Mouse (Mus musculus) cerebellum, adult 9-11 months (tissue): ENCODE data around the gene Cfap97d2.
"Not testable (repeated sequence)": the region's sequence is repeated elsewhere in the genome, so short reads cannot be mapped to it uniquely, and the experiment has no call there.

Source experiments
- DNase-seq: peaks from one replicate; pipeline ENCODE4 v3.0.0; 2022

Gene Cfap97d2

DNA sequence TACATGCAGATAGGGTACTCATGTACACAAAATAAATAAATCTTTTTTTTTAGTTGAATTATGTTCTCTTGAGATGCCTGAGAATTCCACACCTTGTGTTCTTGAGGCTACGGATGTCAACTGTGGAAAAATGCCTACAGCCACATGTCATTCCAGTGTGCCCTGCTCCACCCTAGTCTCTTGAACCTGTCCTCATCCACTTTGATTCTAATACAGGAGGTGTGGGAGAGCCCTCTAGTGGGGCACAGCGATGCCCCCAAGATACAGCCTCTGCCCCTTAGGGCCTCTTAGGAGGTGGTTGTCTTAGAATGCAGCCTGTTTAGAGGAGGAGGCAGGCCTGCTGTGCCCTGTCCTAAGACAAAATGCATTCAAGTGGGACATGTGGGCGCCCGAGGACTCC lies 17.7 kb upstream of the Cfap97d2 start:
- no peak for DNase-seq

DNA sequence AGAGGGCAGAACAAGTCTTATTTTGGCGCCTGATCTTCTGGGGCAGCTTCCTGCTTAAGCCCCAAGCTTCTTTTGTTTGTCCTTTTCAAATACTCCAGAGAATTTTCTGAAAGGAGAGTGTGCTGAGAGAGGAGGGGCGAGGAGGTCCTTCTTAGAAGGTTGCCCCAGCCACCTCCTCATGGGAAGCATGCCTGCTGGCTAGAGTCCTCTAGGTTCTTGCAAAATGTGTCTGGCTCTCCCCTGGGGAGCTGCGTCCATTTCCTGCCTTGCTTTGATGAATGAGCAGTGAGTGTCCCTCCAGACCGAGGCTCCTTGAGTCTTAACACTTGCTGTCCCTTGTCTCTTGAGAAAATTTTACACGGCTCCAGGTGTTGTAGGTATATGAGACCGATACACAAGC lies 17.2 kb upstream of the Cfap97d2 start:
- DNase-seq, result no peak

DNA sequence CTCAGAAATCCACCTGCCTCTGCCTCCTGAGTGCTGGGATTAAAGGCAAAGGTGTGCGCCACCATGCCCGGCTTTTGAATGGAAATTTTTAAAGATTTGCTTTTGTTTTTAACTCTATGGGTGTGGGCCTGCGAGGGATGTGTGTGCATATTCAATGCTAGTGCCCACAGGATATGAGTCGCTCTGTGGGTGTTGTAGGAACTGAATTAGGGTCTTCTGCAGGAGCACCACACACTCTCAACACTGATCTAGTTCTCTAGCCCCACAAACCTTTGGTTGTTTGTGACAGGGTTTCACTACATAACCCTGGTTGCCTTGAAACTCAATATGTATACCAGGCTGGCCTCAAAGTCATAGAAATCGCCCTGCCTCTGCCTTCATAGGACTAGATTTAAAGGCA lies 16.4 kb upstream of the Cfap97d2 start:
- DNase-seq, result no peak

DNA sequence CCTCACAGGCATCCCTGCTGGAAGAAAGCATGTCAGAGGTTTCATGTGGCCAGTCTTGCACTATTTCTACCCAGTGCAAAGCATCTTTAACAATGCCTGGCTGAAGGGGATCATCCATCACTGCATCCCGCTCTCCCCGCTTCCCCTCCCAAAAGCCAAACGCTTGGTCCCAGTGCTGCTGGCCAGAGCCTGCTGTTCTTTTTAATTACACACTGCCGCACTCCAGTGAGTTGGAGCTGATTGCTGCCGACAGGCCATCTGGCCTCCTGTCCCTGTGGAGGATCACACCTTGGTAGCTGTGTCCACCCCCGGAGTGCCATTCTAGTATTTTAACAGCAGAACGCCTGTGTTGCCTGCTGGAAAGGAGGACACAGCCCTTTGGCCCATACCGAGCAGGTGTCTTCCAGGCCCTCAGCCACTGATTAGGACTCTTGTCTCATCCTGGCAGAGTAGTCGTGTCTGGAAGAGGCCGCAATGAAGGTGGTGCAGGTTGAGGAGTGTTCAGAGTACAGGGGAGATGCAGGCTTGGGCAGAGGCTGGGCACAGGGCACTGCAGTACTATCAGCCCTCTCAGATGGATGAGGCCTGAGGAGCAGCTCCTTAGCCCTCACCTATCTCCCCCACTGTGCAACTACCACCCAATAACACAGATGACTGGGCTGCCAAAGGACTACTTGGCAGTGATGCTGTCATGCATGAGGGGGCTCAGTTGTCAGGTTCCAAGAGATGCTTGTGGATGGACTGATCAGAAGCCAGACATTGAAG lies 13.2 kb upstream of the Cfap97d2 start:
- peak; percentile 95 for DNase-seq

DNA sequence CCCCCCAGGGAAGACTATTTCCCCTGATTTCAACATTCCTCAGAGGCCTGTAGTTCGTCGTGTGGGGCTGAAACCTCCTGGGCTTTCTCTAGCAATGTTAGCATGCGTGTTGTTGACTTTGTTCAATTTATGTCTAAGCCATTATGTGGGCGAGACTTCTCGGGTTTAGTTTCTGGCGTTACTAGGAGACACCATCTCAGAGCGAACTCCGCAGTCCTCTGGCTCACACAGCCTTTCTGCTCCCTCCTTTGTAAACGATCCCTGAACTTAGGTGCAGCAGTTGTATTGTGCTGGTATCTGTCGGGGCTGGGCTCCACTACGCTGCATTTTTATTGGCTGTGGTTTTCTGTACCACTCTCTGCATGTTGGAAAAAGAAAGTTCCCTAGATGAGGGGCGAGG lies 11.0 kb upstream of the Cfap97d2 start:
- peak; percentile 10 for DNase-seq

DNA sequence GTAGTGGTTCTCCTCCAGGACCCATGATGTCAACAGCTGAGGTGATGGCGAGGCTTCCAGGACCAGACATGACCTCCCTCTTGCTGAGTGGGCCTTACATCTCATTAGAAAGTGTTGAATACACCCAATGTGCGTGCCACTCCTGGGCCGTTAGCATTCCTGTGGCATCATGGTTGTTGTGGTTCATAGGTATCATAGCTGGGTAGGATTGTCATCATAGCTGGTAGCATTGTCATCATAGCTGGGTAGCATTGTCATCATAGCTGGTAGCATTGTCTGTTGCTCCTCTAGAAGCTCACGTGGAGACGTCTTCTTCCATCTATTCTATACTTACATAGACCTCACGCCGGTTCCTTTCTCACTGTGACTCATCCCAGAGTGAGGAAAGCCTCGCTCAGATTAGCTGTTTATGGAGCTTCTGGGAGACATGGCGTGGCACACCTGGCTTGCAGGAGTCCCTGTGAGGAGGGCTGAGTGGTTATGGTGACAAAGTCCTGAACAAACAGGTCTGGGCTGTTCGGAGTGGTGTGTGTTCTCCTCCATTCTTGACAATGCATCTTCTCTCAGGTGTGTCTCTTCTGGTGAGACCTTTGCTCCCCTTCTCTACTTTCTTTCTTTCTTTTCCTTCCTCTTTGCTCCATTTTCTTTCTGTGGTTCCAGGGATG lies 10.4 kb upstream of the Cfap97d2 start:
- DNase-seq, result peak; percentile 12

DNA sequence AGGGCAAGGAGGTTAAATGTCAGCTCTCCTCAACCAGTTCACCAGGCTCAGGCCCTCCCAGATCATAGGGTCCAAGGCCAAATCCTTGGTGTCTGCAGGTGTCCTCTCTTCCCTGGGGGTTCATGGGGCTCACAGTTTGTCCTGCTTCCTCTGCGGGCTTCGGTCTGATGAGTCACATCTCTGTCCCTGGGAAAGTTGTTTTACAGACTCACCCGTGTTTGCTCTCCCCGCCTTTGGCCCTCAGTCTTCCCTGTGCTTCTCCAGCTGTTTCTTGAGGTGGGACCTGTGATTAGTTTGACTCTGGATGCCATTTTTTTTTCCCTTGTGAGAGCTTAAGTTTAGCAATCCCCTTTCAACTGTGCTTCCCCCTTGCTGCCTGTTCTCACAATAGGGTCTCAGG lies 9.5 kb upstream of the Cfap97d2 start:
- DNase-seq, result peak; percentile 12

DNA sequence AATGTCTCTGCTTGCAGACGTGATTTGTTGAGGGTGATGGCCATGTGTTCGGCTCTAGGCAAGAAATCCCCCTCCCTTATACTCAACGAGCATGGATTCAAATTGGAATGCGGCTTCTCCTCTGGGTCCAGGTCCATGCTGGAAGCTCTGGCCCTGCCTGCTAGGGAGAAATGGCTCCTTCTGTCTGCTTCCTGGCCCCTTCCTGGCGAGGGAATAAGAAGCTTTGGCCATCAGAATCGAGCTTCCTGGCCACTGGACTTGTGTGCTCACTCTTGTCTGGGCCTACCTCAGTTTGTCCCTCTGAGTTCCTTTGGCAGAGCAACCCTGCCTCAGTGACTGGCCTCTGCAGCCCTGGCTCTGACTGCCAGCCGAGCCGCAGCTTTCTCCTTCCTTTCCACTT lies 8.5 kb upstream of the Cfap97d2 start:
- no peak for DNase-seq

DNA sequence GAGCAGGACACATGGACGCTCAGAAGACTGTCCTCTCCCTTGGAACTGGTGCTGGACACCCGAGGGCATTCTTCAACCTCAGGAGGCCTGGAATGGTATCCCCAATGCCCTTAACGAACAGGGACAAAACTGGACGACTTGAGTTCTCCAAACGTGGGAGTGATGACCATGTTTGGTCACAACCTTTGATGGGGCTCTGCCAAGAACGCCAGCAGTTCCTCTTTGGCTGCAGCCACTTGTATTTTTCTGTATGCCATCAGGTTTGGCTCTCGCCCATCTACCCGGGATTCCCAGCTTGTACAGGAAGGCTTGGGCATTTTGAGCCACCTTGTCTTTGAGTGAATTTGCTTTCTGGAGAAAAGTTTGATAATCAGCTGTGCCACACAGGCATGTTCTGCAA lies 8.0 kb upstream of the Cfap97d2 start:
- DNase-seq, result peak; percentile 88

DNA sequence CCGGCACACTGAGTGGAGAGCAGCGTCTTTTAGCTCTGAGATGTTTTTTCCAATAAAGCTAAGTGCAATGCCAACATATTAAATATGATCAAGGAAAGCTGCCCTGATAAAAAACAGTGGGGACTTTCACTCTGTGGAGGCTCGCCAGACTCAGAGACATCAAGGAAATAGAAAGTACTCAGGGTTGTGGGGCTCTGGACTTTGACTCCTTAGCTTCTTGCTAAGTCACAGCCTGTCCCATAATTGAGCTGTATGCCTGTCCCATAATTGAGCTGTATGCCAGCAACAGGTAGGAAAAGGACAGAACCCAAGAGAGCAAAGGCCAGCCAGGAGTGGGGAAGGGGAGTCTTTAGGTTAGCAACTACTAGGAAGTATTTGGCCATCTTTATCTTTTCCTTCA lies 7.4 kb upstream of the Cfap97d2 start:
- DNase-seq, result peak; percentile 22

DNA sequence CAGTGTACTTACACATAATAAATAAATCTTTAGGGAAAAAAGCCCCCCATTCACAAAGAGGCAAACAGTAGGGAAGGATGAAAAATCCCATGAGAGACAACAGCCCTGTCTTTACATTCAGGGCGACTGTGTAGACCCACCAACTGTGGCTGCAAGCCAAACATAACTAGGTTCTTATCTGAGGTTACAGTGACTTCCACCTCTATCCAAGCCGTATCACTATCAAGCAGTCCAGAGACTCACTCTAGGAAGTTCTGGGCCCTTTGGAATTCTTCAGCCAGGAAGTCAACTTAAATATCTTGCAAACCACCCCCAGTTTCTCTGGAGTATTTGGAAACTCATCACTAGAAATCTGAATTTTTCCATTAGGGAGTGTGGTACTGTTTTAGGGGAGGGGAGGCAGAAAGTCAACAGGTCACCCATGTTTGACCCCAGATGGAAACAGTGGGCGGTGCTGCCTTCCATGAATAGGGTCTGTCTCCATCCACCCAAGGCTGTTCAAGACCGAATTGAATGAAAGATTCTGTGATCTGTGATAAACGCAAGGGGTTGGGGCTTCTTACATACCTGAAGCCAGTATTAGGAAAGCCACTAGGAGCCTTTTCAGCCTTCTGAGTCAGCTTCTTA lies 6.3 kb upstream of the Cfap97d2 start:
- DNase-seq, result peak; percentile 15

DNA sequence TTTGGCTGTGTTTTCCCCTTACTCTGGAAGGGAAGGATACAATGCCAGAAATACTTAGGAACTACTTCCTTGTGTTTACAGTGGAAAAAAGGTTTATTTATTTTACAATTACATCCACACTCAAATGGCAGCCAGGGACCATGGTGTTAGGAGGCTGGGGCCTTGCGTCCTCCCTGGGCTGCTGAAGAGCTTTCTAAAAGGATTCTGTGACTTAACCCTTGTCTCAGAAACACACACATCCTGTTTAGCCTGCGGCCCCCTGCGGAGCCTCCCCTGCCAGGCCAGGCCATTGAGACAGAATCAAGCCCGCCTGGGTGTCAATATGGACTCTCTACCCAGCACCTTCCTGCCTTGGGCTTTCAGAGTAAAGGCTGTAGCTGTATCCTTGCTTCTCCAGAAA lies 2.9 kb upstream of the Cfap97d2 start:
- DNase-seq, result peak; percentile 3

DNA sequence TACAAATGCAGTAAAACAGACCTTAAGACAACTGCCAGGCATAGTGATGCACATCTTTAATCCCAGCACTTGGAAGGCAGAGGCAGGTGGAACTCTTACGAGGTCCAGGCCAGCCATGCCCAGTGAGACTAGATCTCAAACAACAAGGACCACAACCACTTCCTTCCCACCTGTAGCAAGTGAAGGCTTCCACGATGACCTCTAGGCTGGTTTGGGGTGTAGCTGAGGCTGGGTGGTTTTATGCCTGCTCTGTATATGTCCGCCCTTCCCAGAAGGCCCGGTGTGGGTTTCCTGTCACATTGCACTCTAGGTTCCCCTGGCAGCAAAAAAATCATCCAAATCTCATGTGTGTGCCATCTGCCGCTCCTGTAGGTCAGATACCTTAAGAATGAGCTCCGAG lies 1.9 kb upstream of the Cfap97d2 start:
- peak; percentile 6 for DNase-seq

DNA sequence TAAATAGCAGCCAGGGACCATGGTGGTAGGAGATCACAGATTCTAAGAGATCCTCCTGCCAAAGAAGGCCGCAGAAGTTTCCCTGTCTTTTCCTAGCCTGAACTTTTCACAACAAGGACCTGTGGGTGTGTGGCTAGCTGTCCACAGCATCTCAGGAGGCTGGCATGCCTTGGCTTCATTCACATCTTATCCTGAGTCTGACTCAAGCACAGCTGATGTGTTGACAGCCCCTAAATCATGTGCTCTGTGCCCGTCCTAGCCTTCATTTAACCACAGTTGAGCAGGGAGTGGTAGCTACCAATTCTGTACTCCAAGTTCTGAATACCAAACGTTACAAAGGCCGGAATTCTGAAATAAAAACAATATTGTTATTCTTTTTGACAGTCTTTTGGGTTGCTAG lies 1.4 kb upstream of the Cfap97d2 start:
- DNase-seq, result no peak

DNA sequence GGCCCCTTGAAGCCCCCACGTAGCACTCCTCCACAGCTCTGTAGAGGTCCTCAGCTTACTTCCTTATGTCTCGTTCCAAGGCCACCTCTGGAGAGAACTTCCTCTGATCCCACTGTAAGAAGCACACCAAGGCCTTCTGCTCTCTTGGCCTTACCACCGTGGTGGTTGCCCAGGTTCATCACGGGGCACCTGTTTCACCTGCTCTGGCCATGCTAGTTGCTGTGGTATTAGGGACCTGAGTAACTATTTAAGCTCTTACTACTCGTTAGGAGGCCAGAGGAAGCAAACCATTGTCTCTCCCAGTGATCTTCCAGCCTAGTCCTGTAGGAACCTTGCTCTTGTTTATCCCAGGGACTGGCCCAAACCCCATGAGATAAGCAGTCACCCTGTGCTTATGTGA lies 1.2 kb downstream of the Cfap97d2 start:
- DNase-seq, result no peak

DNA sequence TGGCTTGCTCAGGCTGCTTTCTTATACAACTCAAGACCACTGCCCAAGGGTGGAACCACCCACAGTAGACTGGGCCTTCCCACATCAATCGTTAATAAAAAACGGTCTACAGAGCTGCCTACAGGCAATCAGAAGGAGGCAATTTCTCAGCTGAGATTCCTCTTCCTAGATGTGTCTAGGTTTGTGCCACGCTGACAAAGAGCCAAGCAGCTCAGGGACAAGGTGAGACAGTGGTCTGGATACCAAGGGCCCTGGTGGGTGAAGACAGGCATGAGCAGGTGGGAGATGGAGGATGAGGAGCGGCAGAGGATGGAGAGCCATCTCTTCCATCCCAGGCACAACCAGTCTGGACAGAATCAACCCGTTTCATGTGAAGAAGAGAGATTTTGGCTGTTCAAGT lies 2.8 kb downstream of the Cfap97d2 start:
- DNase-seq, result no peak

DNA sequence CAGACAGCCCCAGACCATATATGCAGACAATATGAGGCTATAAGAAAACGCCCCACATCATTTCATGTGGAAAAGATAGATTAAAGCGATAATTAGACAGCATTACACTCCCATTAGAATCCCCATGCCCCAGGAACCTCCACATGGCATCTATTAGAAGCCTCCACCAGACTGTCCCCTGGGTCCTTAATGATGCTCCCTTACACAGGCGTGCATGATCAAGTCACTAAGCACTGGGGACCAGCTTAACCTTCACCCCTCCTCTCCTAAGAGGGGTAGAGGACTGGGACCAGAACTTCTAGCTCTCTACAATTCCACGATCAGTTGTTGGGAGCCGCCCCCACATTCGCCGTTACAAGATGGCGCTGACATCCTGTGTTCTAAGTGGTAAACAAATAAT lies 13.3 kb downstream of the Cfap97d2 start:
- no peak for DNase-seq

DNA sequence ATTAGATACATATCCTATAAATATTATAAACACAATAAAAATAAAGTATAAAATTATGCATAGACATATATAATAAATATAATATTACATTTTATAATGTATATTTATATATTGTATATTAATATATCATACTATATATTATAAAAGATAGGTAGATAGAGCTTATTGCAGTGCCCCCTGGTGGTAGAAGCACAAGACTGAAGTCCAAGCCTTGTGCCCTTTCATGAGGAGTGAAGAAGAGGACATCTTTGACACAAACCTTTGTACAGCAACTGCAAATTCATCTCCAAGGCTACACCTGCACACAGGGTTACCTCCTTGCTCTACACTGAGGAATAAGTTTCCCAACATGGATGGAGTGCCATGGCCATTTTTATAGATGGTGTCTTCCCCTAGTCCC lies 20.0 kb downstream of the Cfap97d2 start:
- peak; percentile 47 for DNase-seq

DNA sequence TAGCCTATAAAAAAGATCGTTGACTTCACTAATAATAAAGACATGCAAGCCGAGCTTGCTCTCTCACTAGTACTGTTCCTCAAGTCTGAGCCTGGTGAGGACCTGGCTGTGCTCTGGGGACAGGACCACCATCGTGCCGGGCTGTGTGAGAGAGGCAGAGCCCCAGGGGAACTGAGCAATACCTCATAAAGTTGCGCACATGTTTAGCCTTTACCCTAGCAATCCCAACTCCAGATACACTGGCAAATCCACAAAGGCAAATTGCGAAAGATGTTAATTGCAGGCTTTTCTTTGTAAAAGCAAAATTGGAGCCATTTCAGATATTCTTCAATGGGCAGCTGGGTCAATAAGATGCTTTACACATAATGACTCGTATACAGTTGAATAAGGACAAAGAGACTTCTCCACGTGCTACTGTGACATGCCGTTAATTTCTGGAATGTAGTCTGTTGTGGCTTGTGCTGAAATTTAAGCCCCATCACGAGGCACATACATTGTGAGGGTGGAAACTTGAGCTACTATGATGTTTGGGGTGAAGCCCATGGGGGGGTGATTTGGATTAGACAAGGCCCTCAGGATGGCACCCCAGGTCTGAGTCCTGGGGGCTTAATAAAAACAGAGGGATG lies 21.9 kb downstream of the Cfap97d2 start:
- no peak for DNase-seq

DNA sequence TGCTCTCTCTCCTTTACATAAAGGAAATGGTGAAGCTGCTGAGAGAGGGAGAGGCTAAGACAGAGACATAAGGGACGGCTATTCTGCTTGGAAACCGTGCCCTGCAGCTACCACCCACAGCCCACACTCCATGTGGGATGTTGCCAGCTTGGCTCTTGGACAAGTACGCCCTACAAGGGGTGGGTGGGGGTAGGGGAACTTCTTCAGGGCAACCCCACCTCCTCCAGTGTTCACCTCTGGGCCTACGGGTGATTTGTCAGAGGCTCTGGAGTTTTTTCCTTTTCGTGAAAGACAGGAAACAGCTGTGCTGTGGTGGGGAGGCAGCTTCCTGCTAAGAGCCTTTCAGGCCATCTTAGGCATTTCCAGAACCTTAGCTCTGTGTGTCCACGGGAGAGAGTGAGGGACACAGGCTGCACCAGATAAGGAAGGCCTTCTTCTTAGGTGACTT lies 34.7 kb downstream of the Cfap97d2 start:
- no peak for DNase-seq

DNA sequence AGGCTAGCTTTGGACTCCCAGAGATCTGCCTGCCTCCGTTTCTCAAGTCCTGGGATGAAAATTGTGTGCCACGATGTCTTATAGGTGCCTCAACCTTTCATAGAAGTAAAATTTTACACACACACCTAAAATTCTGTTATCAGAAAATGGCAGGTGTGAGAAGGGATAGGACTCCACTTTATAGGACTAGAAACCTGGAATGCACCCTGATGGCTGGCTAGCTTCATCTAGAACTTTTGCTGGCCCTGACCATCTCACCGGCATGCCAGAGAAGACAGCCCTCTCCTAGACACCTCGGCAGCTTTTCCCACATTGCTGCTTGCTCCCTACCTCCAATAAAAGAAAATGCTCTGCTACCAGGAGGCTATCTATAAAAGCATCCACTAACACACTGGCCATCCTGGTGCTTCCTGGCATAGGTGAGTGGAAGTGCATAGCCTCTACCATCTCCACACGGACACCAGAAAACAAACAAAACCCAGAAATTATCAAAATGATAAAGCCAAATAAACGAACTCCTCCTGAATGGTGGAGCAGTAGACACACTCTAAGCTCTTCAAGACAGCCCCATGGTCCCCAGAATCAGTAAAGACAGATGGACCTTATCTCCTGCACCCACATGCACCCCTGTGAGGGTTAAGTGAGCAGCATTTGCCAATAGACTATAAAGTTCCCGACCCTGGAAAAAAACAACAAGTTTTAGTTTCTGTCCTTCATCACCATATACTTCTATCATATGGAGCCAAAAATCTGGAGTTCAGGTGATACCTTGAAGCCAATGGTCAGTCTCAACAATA lies 35.3 kb downstream of the Cfap97d2 start:
- no peak for DNase-seq

DNA sequence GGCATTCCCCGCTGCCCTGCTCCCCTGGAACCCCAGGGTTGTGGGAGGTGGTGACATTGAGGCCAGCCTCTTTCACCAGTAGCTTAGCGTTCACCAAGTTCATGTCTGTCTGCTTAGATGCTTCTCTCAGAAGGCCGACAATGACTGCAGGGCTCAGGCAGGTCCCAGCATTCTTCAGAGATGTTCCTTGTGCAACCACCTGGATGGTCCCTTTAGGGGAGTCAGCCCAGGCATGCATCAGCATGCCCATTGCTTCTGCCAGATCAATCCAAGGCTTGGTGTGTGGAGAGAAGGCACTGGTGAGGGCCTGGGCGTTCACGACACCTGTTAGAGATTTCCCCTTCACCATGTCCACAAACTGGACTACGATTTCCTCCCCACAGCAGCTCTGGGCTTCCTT lies 40.5 kb downstream of the Cfap97d2 start:
- DNase-seq, result not testable (repeated sequence)

DNA sequence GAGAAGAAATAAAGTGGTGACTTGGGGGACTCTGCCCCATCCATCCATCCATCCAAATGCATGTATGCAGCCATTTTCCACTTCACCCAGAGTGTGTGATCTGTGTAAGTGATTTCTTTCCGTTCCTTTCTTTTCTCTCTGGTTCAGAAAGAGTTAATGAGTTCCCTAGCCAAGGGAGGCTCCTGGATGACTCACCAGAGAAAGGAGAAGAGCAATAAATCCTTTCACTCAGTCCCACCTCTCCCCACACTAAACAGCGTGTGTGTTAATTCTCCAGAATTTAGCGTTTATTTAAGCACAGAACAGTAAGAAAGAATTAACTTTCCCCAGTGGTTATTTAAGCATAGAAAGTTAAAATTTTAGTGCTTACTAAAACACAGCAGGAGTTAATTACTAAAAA lies 41.9 kb downstream of the Cfap97d2 start:
- DNase-seq, result no peak
